24 mouse cellular contexts compared by ENCODE assay signal in the genomic region with DNA sequence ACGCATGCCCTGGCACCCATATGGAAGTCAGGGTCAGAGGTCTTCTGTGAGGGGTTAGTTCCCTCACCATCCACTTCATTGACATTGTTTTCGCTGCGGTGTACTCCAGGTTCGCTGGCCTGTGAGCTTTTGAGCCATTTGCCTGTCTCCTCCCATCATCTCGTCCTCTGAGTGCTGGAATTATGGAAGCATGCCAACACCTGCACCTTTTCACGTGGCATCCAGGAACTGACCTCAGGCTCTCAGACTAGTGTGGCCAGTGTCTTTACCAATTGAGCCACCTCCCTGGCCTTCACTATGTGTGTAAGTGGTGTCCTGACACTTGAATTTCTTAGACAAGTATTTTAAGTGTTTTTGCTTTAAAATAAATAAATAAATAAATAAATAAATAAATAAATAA. TPM values are rescaled to one million over a fixed set of nuclear protein-coding genes. Genes with fewer than 3 reads are reported as not detected.
"Had no signal": no experiment of that assay in that cellular context is flagged by ENCODE, and none has a peak within 500 bp of the region (broad histone marks: within the 10 kb centered on the region; RNA-seq: fewer than 3 reads in every experiment).

No protein-coding gene starts in this region.

- H3K9me3 ChIP-seq: hindbrain, embryonic 15.5 days; limb, embryonic 10.5 days; limb, embryonic 13.5 days; liver, embryonic 12.5 days; liver, embryonic 15.5 days; megakaryocyte, embryonic 14.5 days; midbrain, embryonic 10.5 days; midbrain, embryonic 13.5 days; neural tube, embryonic 13.5 days; stomach, embryonic 15.5 days had no signal

- H3K27me3 ChIP-seq: hindbrain, embryonic 15.5 days; limb, embryonic 13.5 days; liver, embryonic 15.5 days; megakaryocyte, embryonic 14.5 days; midbrain, embryonic 13.5 days; neural tube, embryonic 13.5 days; stomach, embryonic 15.5 days had no signal

- H3K4me1 ChIP-seq: hindbrain, embryonic 15.5 days; limb, embryonic 10.5 days; liver, embryonic 12.5 days; liver, embryonic 15.5 days; midbrain, embryonic 10.5 days; midbrain, embryonic 13.5 days; neural tube, embryonic 13.5 days; stomach, embryonic 15.5 days had no signal

- H3K36me3 ChIP-seq: hindbrain, embryonic 15.5 days; limb, embryonic 10.5 days; limb, embryonic 13.5 days; liver, embryonic 12.5 days; liver, embryonic 15.5 days; midbrain, embryonic 10.5 days; midbrain, embryonic 13.5 days; neural tube, embryonic 13.5 days; stomach, embryonic 15.5 days had no signal

- H3K9ac ChIP-seq: hindbrain, embryonic 15.5 days; limb, embryonic 13.5 days; liver, embryonic 12.5 days; liver, embryonic 15.5 days; lung, embryonic 14.5 days; midbrain, embryonic 13.5 days; neural tube, embryonic 13.5 days; stomach, embryonic 15.5 days had no signal

- ATAC-seq: intestine, postnatal 0 days; liver, embryonic 12.5 days; midbrain, embryonic 13.5 days; midbrain, embryonic 16.5 days had no signal

- DNase-seq: layer of hippocampus, adult 9-11 months; liver; lung, embryonic 14.5 days; lung, postnatal 10 days; retina, postnatal 1 day; right cerebral cortex, postnatal 25 days; spleen, adult 18-20 months; thymus, postnatal 25 days had no signal

- H3K27ac ChIP-seq: hindbrain, embryonic 15.5 days; layer of hippocampus, adult 2 months; limb, embryonic 10.5 days; limb, embryonic 13.5 days; liver, embryonic 12.5 days; liver, embryonic 15.5 days; midbrain, embryonic 10.5 days; midbrain, embryonic 13.5 days; neural tube, embryonic 13.5 days; stomach, embryonic 15.5 days had no signal

- H3K4me3 ChIP-seq: hindbrain, embryonic 15.5 days; layer of hippocampus, adult 2 months; limb, embryonic 10.5 days; limb, embryonic 13.5 days; liver, embryonic 12.5 days; liver, embryonic 15.5 days; megakaryocyte, embryonic 14.5 days; midbrain, embryonic 10.5 days; midbrain, embryonic 13.5 days; myocyte; neural tube, embryonic 13.5 days; stomach, embryonic 15.5 days had no signal

- H3K4me2 ChIP-seq: hindbrain, embryonic 15.5 days; limb, embryonic 13.5 days; liver, embryonic 12.5 days; liver, embryonic 15.5 days; lung, embryonic 14.5 days; midbrain, embryonic 13.5 days; neural tube, embryonic 13.5 days; stomach, embryonic 15.5 days had no signal

RNA-seq across cellular contexts. Expression of a gene that starts 18.0 kb away (rescaled TPM):
- total RNA-seq: monocyte, adult 5-6 weeks had no signal
- polyA plus RNA-seq: limb, embryonic 10.5 days; myocyte; thymus, postnatal 0 days had no signal
